Mouse (Mus musculus) forebrain, embryonic 13.5 days (tissue): ENCODE data around the gene Lnx2. TPM values are rescaled to one million over a fixed set of nuclear protein-coding genes. Genes with fewer than 3 reads are reported as not detected.
A peak's percentile ranks its signal among the peaks of the same experiment; 100 is the strongest.

Source experiments
- ATAC-seq: fragments of 200-750 bp; cut with Nextera tagmentation; 2 replicates; pipeline ENCODE4 v1.8.0; 2017
- H3K27ac ChIP-seq: fragments of 300-500 bp; sonication (generic); 2 replicates; pipeline ENCODE4 v1.5.1; 2015; ENCODE audit warnings: inconsistent platforms, mild to moderate bottlenecking, moderate library complexity
- H3K27me3 ChIP-seq: fragments of 300-500 bp; sonication (generic); 2 replicates; pipeline ENCODE4 v1.6.1; 2015; ENCODE audit warnings: mild to moderate bottlenecking, inconsistent platforms
- H3K36me3 ChIP-seq: fragments of 300-500 bp; sonication (generic); 2 replicates; pipeline ENCODE4 v1.6.1; 2015; ENCODE audit warnings: mild to moderate bottlenecking, inconsistent platforms; ENCODE audit not compliant: poor library complexity, severe bottlenecking
- H3K4me1 ChIP-seq: fragments of 300-500 bp; sonication (generic); 2 replicates; pipeline ENCODE4 v1.6.1; 2015; ENCODE audit warnings: inconsistent platforms
- H3K4me2 ChIP-seq: fragments of 300-500 bp; sonication (generic); 2 replicates; pipeline ENCODE4 v1.6.1; 2015; ENCODE audit warnings: inconsistent platforms, mild to moderate bottlenecking, moderate library complexity
- H3K4me3 ChIP-seq: fragments of 300-500 bp; sonication (generic); 2 replicates; pipeline ENCODE4 v1.5.1; 2015; ENCODE audit warnings: mild to moderate bottlenecking, inconsistent platforms
- H3K9ac ChIP-seq: fragments of 300-500 bp; sonication (generic); 2 replicates; pipeline ENCODE4 v1.6.1; 2015; ENCODE audit warnings: mild to moderate bottlenecking, inconsistent platforms
- H3K9me3 ChIP-seq: fragments of 300-500 bp; sonication (generic); replicated peaks from 2 replicates; pipeline ENCODE4 v1.6.1; 2016; ENCODE audit warnings: inconsistent platforms
- WGBS: fragments of 180-500 bp; shearing (Covaris S2); methylation state at CpG from one replicate; pipeline ENCODE4 v1.1.7; 2015; 5-methylcytosine and 5-hydroxymethylcytosine counted together
- polyA plus RNA-seq: library from polyadenylated mRNA; unstranded; fragments of >200 nt; fragmentation: Nextera tagmentation; extraction: Ambion mirVana; gene quantifications from 2 replicates; pipeline ENCODE4 v1.2.1, GENCODE M21; 2015

The Lnx2 gene
- polyA plus RNA-seq = 4.7 and 5.6 TPM in 2 replicates

DNA sequence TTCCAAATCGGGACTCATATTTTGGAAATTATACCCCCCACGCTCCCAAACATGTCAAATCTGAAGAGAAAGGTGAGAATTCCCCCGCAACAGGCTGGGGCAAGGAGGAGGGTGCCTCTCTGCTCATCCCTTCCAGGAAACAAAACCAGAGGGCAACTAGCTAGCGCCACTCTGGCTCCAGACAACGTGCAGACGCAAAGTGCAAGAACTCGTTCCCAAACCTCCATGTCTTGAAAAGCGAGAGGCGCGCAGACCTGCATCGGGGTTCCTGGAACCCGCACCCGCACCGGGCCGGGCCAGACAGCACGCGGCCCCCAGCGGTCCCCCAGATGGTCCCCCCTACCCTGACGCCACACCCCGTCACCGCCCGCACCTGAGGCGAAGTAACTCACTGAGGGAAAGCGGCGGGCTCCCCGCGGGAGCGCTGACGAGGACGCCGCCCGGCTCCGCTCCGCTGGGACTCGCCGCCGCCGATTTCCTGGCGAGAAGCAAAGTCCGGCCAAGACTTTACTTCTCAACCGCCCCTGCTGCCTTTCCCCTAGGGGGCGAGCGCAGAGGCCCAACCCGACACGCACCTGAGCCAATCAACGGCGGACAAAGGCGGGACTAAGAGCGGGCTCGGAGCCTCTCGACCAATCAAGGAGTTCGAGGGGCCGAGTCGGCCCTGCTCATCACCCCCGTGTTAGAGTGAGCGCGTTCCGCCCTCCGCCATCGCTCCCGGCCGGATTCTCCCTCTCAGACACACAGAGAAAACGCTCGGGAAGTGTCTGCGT lies at the start of gene Lnx2:
TSS of gene Lnx2 (minus strand) at position 561 of the 773 bp plus-strand sequence.
- H3K4me2 ChIP-seq = peak within 1 kb of the TSS; percentile 89
- peaks cover 21% of the 10 kb centered on the region for H3K4me1 ChIP-seq
- H3K9me3 ChIP-seq = no peaks in the 10 kb centered on the region

DNA sequence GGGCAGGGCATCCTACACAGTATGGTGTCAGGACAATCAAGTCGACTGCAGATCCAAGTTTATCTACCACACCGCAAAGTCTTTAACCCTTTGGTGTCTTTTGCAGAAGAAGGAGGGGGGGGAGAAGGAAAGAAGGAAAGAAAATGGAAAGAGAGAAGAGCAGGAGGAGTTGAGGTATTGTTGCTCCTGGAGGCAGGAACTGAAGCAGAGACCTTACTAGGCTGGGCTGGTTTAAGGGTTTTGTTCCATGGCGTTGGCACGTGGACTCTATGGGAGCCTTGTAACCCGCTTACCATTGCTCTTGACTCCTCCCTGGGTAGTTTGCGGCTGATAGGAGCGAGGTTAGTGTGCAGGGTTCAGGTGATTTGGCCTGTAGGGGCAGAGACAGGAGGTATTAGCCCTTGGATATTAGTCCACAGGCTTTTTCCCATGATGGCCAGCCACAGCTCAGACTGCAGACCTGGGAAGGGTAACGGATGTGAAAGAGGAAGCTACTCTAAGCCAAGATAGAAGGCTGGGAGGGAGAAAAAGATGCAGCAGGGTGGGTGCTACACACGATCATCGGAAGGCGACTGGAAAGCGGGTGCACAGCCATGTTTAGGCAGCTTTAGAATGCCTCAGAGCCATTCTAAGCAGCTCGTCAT lies 49.3 kb upstream of the Lnx2 start:
- Histone ChIP-seq H3K36me3 (no peaks in the 10 kb centered on the region), H3K4me3 (no peak overlapping the region), H3K4me2 (no peak overlapping the region), H3K4me1 (0 out of 2 replicates have a peak, but pooled peaks cover 5% of the 10 kb centered on the region), H3K9me3 (peaks cover 10% of the 10 kb centered on the region; the same call in 1 of the 2 replicates), H3K27me3 (peaks cover 24% of the 10 kb centered on the region), H3K27ac (no peak overlapping the region), H3K9ac (no peak overlapping the region)
- no peak for ATAC-seq
- 90% methylated on average over 13 of the region's 13 CpGs for WGBS

More for the DNA sequence above, at the start of gene Lnx2:
- Histone ChIP-seq H3K4me3 (peak within 1 kb of the TSS; percentile 79), H3K27me3 (no peaks in the 10 kb centered on the region), H3K27ac (peak within 1 kb of the TSS; percentile 89), H3K9ac (peak within 1 kb of the TSS; percentile 85), H3K36me3 (peaks cover 7% of the 10 kb centered on the region; the same call in 1 of the 2 replicates)
- under 1% methylated on average over 65 of the region's 65 CpGs for WGBS
- ATAC-seq = peak; percentile 99

DNA sequence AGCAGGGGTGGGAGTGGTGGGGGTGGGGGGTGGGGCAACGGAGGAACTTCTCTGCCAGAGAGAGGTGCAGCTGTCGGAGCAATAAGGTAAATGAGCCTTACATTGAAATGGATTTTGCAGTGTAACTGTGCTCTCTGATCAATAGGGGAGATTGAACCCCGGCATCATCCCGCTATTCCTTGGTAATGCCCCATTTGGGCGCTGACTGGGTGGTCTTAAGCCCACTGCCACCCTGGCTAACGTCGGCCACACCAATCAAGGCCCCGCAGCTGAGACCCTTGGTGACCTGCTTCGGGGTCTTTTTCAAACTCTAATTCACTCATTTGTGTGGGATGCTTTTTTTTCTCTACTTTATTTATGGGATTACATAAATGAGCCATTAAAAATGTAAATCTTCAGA lies 48.4 kb upstream of the Lnx2 start:
- 39% methylated on average over 9 of the region's 9 CpGs for WGBS
- no peak overlapping the region for H3K9ac ChIP-seq
- ATAC-seq = no peak
- peaks cover 21% of the 10 kb centered on the region for H3K27me3 ChIP-seq
- H3K27ac ChIP-seq = no peak overlapping the region
- 0 out of 2 replicates have a peak, but pooled peaks cover 5% of the 10 kb centered on the region for H3K4me1 ChIP-seq
- no peak overlapping the region for H3K4me3 ChIP-seq
- H3K4me2 ChIP-seq = no peak overlapping the region
- peaks cover 12% of the 10 kb centered on the region; the same call in 1 of the 2 replicates for H3K9me3 ChIP-seq
- no peaks in the 10 kb centered on the region for H3K36me3 ChIP-seq

DNA sequence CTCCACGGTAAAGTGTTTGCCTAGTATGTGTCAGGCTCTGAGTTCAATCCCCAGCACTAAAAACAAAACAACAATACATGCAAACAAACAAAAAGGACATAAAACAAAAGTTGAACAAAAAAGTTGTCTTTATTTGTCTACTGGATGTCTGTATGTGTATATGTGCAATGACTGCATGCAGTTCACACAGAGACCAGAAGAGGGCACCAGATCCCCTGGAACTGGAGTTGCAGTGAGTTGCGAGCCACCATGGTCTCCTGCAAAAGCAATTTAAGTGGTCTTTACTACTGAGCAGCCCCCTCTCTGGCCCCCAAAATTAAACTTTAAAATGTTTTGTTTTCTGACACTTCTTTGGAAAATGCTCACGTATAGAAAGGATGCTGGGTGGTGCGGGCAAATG lies 44.8 kb upstream of the Lnx2 start:
- H3K27ac ChIP-seq = no peak overlapping the region
- ATAC-seq = no peak
- peaks cover 8% of the 10 kb centered on the region; the same call in 1 of the 2 replicates for H3K9me3 ChIP-seq
- no peak overlapping the region for H3K9ac ChIP-seq
- H3K36me3 ChIP-seq = no peaks in the 10 kb centered on the region
- 92% methylated on average over 4 of the region's 4 CpGs for WGBS
- peaks cover 14% of the 10 kb centered on the region for H3K27me3 ChIP-seq
- H3K4me3 ChIP-seq = no peak overlapping the region
- H3K4me1 ChIP-seq = 0 out of 2 replicates have a peak, but pooled peaks cover 5% of the 10 kb centered on the region
- H3K4me2 ChIP-seq = no peak overlapping the region

DNA sequence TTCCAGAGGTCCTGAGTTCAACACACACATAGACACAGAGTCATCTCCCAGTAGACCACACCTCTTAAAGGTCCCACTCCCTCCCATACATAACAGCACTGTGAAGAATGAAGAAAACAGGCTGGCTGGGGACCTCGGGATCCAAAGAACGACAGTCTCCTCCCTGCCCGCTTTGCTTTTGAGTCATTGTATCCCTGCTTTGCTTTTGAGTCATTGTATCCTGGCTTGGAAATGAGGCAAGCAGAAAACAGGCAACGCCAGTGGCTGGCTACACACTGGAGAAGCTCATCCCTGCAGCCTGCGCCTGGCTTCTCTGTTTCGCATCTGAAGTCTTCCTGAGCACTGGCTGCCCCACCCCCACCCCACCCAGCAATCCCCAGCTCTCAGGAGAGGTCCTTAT lies 40.6 kb upstream of the Lnx2 start:
- no peak for ATAC-seq
- Histone ChIP-seq H3K4me2 (no peak overlapping the region), H3K9me3 (peaks cover 13% of the 10 kb centered on the region), H3K36me3 (peaks cover 14% of the 10 kb centered on the region), H3K27me3 (no peaks in the 10 kb centered on the region), H3K9ac (no peak overlapping the region), H3K27ac (no peak overlapping the region), H3K4me3 (no peak overlapping the region), H3K4me1 (no peaks in the 10 kb centered on the region)
- WGBS = 11% methylated on average over 6 of the region's 6 CpGs

DNA sequence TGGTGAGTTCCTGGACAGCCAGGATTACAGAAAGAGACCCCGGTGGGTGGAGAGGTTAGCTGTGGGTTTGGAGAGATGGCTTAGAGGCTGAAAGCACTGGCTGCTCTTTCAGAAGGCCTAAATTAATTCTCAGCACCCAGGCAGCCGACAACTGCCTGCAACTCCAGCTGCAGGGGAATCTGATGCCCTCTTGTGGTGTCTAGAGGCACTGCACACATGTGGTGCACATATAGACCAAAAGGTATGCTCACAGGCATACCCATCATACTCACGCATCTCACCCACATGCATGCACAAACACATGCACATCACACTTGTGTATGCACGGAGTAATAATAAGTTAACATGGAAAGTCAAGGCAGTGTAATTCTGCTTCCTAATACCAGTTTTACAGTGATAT lies 39.2 kb upstream of the Lnx2 start:
- 90% methylated on average over 4 of the region's 4 CpGs for WGBS
- H3K27ac ChIP-seq = no peak overlapping the region

DNA sequence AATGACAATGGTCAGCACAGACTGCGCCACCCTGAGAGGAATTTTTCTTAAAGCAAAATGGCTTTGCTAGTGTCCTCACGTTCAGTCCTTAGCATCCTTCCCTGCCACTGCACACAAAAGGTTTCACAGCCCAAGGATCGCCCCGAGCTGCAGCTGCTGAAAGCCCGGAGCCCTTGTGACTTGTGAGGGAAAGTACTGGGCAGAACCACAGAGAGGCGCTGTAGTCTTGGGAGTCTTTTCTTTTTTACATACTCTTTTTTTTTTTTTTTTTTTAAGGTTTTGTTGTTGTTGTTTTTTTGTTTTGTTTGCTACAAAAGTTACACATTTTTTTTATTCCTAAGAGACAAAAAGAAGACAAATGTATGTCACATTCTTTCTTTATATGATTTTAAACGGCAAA lies 38.4 kb upstream of the Lnx2 start:
- ATAC-seq = no peak
- no peak overlapping the region for H3K4me2 ChIP-seq
- no peak overlapping the region for H3K4me3 ChIP-seq
- no peaks in the 10 kb centered on the region for H3K4me1 ChIP-seq
- 77% methylated on average over 7 of the region's 7 CpGs for WGBS
- no peaks in the 10 kb centered on the region for H3K27me3 ChIP-seq
- H3K9ac ChIP-seq = no peak overlapping the region
- H3K27ac ChIP-seq = no peak overlapping the region
- H3K9me3 ChIP-seq = peaks cover 5% of the 10 kb centered on the region
- peaks cover 27% of the 10 kb centered on the region for H3K36me3 ChIP-seq

More for the DNA sequence above, 39.2 kb upstream of the Lnx2 start:
- Histone ChIP-seq H3K9me3 (peaks cover 6% of the 10 kb centered on the region), H3K4me1 (no peaks in the 10 kb centered on the region), H3K36me3 (peaks cover 23% of the 10 kb centered on the region), H3K27me3 (no peaks in the 10 kb centered on the region), H3K4me2 (no peak overlapping the region), H3K4me3 (no peak overlapping the region), H3K9ac (no peak overlapping the region)
- no peak for ATAC-seq

DNA sequence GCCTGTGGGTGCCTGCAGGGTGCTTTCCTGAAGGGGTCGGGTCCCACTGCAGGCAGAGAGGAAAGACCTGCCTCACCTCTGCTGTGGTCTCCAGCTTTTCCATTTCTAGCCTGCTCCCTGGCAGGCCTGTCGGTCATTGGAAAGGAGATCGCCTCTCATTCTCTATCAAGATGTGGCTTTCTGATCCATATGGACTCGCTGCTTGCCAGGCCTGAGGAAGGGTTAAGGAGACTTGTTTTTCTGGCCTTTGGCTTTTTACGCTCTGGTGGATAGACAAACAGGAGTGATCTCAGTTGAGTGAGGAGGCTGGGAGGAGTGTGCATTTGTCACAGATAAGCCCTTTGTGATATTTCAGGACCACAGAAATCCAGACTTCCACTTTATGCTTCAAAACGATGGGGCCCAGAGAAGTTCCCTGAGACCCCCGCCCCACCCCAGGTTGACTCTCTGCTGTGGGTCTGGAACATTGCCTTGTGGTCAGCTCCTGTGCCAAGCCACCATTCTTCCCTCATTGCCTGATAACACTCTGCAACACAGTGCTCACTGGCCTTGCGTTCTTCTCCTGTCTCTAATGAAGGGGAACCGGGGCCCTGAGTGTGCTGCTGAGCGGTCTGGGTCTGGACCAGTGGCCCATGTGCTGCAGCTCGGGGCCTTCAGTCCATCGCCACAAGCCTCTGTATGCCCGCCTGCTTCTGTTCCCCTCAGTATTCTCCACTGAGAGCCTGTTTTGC lies 32.6 kb upstream of the Lnx2 start:
- H3K27me3 ChIP-seq = no peaks in the 10 kb centered on the region
- H3K9ac ChIP-seq = no peak overlapping the region
- no peak overlapping the region for H3K27ac ChIP-seq
- no peak overlapping the region for H3K4me3 ChIP-seq
- no peaks in the 10 kb centered on the region for H3K9me3 ChIP-seq
- 95% methylated on average over 13 of the region's 13 CpGs for WGBS
- no peak overlapping the region for H3K4me2 ChIP-seq
- no peak for ATAC-seq
- no peaks in the 10 kb centered on the region for H3K4me1 ChIP-seq
- H3K36me3 ChIP-seq = peaks cover 48% of the 10 kb centered on the region

DNA sequence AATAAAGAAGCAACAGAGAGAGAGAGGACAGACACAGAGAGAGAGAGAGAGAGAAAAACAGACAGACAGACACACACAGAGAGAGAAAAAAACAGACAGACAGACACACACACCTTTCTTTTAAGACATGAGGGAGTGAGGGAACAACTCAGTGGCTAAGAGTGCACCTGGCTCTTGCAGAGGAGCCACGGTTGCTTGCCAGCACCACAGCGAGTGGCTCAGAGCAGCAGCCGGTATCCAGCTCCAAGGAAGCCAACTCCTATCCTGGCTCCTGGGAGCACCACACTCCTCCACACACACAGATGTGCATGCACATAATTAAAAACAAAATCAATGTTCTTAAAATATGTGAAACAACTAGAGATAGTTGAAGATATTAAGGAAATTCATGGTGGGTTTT lies 30.9 kb upstream of the Lnx2 start:
- Histone ChIP-seq H3K36me3 (peaks cover 47% of the 10 kb centered on the region), H3K9ac (no peak overlapping the region), H3K27me3 (no peaks in the 10 kb centered on the region), H3K4me1 (no peaks in the 10 kb centered on the region), H3K27ac (no peak overlapping the region), H3K9me3 (no peaks in the 10 kb centered on the region), H3K4me2 (no peak overlapping the region), H3K4me3 (no peak overlapping the region)
- no peak for ATAC-seq
- 90% methylated on average over 3 of the region's 3 CpGs for WGBS

DNA sequence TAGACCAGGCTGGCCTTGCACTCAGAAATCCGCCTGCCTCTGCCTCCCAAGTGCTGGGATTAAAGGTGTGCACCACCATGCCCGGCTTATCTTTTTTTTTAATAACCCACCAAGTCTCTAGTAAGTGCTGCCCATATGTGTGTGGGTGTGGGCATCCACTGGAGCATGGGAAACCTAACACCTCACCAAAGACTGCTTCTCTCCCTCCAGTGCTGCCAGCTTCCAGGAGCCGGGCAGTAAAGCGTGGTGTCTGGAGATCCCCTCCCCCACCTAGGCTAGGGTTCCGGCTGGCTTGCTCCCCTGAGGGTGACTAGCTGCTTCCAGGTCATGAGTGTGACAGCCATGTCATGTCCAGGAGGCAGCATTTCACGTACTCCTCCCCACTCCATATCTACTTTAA lies 25.9 kb upstream of the Lnx2 start:
- no peak overlapping the region for H3K4me3 ChIP-seq
- H3K9ac ChIP-seq = no peak overlapping the region
- H3K4me2 ChIP-seq = no peak overlapping the region
- H3K9me3 ChIP-seq = no peaks in the 10 kb centered on the region
- H3K27me3 ChIP-seq = no peaks in the 10 kb centered on the region
- H3K4me1 ChIP-seq = no peaks in the 10 kb centered on the region
- ATAC-seq = no peak
- H3K27ac ChIP-seq = no peak overlapping the region
- WGBS = 94% methylated on average over 6 of the region's 6 CpGs
- peaks cover 39% of the 10 kb centered on the region for H3K36me3 ChIP-seq

DNA sequence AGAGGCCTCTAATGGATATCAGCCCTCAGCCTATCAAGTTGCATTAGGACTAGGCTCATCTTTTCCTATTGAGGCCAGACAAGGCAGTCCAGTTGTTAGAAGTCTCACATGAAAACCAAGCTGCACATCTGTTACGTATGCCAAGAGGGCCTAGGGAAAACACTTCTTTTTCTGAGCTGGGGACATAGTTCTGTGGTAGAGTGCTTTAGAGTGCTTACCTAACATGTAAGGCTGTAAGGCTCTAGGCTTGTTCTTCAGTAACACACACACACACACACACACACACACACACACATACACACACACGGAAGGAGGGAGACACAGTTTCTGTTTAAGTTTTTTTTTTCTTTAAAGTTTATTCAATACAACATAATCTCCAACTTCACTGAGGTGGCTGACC lies 23.8 kb upstream of the Lnx2 start:
- Histone ChIP-seq H3K4me2 (no peak overlapping the region), H3K27me3 (no peaks in the 10 kb centered on the region), H3K36me3 (peaks cover 42% of the 10 kb centered on the region), H3K27ac (no peak overlapping the region), H3K9me3 (no peaks in the 10 kb centered on the region), H3K4me3 (no peak overlapping the region), H3K9ac (no peak overlapping the region), H3K4me1 (no peaks in the 10 kb centered on the region)
- ATAC-seq = no peak
- WGBS = 82% methylated on average over 2 of the region's 2 CpGs

DNA sequence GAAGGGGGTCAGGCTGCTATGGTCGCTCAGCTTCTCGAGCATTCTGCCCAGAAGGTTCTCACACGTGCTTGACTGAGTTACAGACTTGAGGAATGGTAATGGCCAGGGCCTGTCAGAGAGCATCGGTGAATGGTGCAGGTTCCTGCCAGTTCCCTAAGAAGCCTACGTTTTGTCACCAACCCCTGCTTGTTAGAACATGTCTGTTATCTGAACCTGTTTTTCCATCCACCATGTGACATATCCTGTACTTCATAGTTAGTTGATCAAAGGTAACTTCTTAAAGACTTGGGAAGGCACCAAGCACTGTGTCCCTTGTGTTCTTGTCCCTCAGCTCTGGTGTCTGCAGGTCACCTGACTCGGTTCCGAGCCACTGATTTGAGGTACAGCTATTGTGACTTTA lies 22.3 kb upstream of the Lnx2 start:
- Histone ChIP-seq H3K27me3 (no peaks in the 10 kb centered on the region), H3K4me3 (no peak overlapping the region), H3K9ac (no peak overlapping the region), H3K36me3 (peaks cover 29% of the 10 kb centered on the region), H3K27ac (no peak overlapping the region), H3K4me2 (no peak overlapping the region), H3K4me1 (no peaks in the 10 kb centered on the region), H3K9me3 (no peaks in the 10 kb centered on the region)
- no peak for ATAC-seq
- WGBS = 91% methylated on average over 7 of the region's 7 CpGs
